Mouse (Mus musculus) forebrain, embryonic 16.5 days (tissue): ENCODE data around the gene Tmem212. TPM values are rescaled to one million over a fixed set of nuclear protein-coding genes. Genes with fewer than 3 reads are reported as not detected.

Experiments used
- ATAC-seq: fragments of 200-750 bp; cut with Nextera tagmentation; 2 replicates; pipeline ENCODE4 v1.8.0; 2017; ENCODE audit warnings: mild to moderate bottlenecking, moderate library complexity
- H3K27ac ChIP-seq: fragments of 300-500 bp; sonication (generic); 2 replicates; pipeline ENCODE4 v1.5.1; 2014; ENCODE audit warnings: low read length, control low read depth
- H3K27me3 ChIP-seq: fragments of 300-500 bp; sonication (generic); replicated peaks from 2 replicates; pipeline ENCODE4 v1.6.1; 2014; ENCODE audit warnings: low read length; ENCODE audit not compliant: control insufficient read depth, insufficient read depth
- H3K36me3 ChIP-seq: fragments of 300-500 bp; sonication (generic); 2 replicates; pipeline ENCODE4 v1.6.1; 2014; ENCODE audit not compliant: control insufficient read depth, insufficient read depth
- H3K4me1 ChIP-seq: fragments of 300-500 bp; sonication (generic); replicated peaks from 2 replicates; pipeline ENCODE4 v1.6.1; 2014; ENCODE audit warnings: low read length; ENCODE audit not compliant: control insufficient read depth, insufficient read depth
- H3K4me2 ChIP-seq: fragments of 300-500 bp; sonication (generic); 2 replicates; pipeline ENCODE4 v1.6.1; 2014; ENCODE audit warnings: mild to moderate bottlenecking, low read length, control low read depth
- H3K4me3 ChIP-seq: fragments of 300-500 bp; sonication (generic); replicated peaks from 2 replicates; pipeline ENCODE4 v1.5.1; 2014; ENCODE audit warnings: mild to moderate bottlenecking, low read length, control low read depth
- H3K9ac ChIP-seq: fragments of 300-500 bp; sonication (generic); replicated peaks from 2 replicates; pipeline ENCODE4 v1.6.1; 2014; ENCODE audit warnings: low read depth, low read length, control low read depth
- H3K9me3 ChIP-seq: fragments of 300-500 bp; sonication (generic); 2 replicates; pipeline ENCODE4 v1.6.1; 2016; ENCODE audit warnings: low read length; ENCODE audit not compliant: control insufficient read depth
- WGBS: fragments of 180-500 bp; shearing (Covaris S2); extraction: QIAGEN DNeasy Blood & Tissue Kit; methylation state at CpG from one replicate; pipeline ENCODE4 v1.1.7; 2014; 5-methylcytosine and 5-hydroxymethylcytosine counted together
- polyA plus RNA-seq: library from polyadenylated mRNA; unstranded; fragments of >200 nt; fragmentation: Nextera tagmentation; extraction: Ambion mirVana; gene quantifications from 2 replicates; pipeline ENCODE4 v1.2.1, GENCODE M21; 2015

Tmem212 gene
- polyA plus RNA-seq, 1 experiment from 2014 or later: not detected

DNA sequence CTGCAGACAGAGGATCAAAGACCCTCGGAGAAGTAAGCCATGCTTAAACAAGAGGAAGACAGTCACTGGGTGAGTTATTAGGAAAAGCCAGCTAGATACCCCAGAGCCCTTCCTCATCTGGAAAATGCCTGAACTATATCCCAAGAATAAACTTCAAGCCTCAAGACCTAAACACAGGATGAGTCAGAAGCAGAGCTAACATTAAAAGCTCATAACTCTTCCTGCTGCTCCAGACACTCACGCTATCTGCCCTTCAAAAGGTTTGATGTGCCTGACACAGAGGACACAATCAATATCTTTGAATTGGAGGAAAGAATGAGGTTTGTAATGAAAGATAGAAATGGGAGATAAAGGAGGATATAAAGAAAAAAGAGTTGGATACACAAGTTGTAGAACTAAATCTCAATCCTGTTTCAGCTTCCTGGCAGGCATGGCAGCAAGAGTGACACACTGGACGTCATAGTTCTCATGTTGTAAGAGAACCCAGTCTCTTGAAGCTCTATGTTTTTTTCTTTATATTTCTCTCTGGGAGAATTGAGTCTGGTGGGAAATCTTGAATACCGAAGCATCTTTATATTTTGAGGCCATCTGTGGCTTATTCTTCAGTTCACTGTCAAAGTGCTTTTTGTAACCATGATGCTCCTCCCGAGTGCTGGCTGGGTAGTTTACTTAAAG, 37.6 kb downstream of the Tmem212 start:
- Histone ChIP-seq H3K4me3 (no peak overlapping the region), H3K27me3 (peaks cover 8% of the 10 kb centered on the region), H3K27ac (no peak overlapping the region), H3K9ac (no peak overlapping the region), H3K9me3 (no peaks in the 10 kb centered on the region), H3K36me3 (no peaks in the 10 kb centered on the region), H3K4me2 (no peak overlapping the region), H3K4me1 (peaks cover 28% of the 10 kb centered on the region)
- WGBS: 54% methylated on average over 5 of the region's 5 CpGs
- no peak for ATAC-seq

DNA sequence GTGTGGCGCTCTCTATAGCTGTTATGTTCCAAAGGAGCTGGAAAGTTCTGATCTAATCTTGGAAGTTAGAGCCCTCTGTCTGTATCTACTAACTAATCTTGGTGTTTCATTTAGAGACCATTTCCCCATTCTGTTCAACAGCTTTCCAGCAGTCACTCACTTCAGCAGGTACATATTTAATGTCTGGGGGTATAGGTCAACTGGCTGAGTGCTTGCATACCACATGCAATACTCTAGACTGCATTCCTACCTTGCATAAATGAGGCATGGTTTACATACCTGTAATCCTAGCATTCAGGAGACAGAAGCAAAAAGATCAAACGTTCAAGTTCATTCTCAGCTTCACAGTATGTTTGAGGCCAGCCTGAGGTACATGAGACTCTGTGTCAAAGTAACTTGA, 39.9 kb downstream of the Tmem212 start:
- H3K4me1 ChIP-seq: peaks cover 10% of the 10 kb centered on the region
- ATAC-seq: no peak
- H3K9ac ChIP-seq: no peak overlapping the region
- H3K27ac ChIP-seq: no peak overlapping the region
- no peak overlapping the region for H3K4me3 ChIP-seq
- no peak overlapping the region for H3K4me2 ChIP-seq
- peaks cover 8% of the 10 kb centered on the region for H3K27me3 ChIP-seq
- no peaks in the 10 kb centered on the region for H3K9me3 ChIP-seq
- WGBS: 92% methylated on average over 2 of the region's 2 CpGs
- H3K36me3 ChIP-seq: no peaks in the 10 kb centered on the region

DNA sequence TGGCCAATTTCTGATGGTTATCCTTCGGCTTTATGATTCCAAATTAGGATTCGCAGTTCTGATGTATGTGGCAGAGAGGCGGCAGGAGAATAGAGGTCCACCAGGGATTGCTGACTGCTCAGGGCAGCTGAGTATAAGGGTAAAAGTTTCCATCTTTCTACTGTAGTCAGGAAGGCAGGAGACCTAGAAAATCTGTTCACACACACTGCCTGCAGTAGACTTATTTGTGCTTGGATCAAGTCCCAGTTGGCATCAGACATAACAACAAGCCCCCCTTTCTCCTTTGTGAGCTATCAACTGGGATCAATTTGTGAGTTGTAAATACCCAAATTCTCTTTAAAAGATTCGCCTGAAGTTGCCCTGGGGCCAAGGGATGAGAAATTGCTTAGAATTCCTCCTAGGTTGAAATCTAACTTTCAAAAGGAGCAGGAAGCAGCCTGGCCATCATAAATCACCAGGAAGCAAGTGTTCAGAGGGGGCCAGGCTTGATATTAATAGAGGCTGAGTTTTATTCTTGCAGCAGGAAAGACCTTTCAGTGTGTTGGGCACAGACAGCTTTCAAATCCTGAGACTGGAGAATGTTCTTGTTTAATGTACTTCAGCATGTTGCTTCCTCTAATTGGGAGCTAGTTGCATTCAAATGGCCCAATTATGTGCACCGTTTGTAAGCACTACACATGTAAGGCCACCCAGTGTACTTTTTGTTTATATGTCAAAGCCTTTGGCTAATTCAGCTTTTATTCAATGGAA, 41.6 kb downstream of the Tmem212 start:
- 51% methylated on average over 5 of the region's 5 CpGs for WGBS
- peak; percentile 84 for ATAC-seq
- no peaks in the 10 kb centered on the region for H3K9me3 ChIP-seq
- H3K27ac ChIP-seq: no peak overlapping the region; the same call in 1 of the 2 replicates
- H3K36me3 ChIP-seq: no peaks in the 10 kb centered on the region
- H3K4me3 ChIP-seq: no peak overlapping the region
- peaks cover 10% of the 10 kb centered on the region for H3K4me1 ChIP-seq
- H3K4me2 ChIP-seq: no peak overlapping the region
- H3K9ac ChIP-seq: no peak overlapping the region
- peaks cover 8% of the 10 kb centered on the region for H3K27me3 ChIP-seq

DNA sequence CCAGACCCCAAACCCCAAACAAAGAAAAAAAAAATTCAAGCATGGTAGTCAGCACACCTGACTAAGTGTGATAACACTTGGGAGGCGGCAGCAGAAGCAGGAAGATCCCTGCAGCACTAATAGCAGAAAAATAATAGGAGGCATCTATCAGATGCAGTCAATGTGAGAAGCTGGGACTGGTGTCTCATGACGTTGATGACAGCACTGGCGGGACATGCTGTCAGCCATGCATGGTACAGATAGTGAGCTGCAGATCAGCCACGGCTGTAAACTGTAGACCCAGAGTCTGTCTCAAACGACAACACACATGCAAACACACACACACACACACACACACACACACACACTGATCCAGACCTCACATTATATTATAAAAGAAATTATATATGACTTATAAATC, 52.9 kb downstream of the Tmem212 start:
- H3K4me2 ChIP-seq: no peak overlapping the region
- no peak overlapping the region for H3K27ac ChIP-seq
- no peak overlapping the region for H3K4me3 ChIP-seq
- no peak for ATAC-seq
- H3K27me3 ChIP-seq: no peaks in the 10 kb centered on the region
- no peak overlapping the region for H3K9ac ChIP-seq
- no peaks in the 10 kb centered on the region for H3K4me1 ChIP-seq
- WGBS: 87% methylated on average over 5 of the region's 5 CpGs
- H3K36me3 ChIP-seq: no peaks in the 10 kb centered on the region
- no peaks in the 10 kb centered on the region for H3K9me3 ChIP-seq

DNA sequence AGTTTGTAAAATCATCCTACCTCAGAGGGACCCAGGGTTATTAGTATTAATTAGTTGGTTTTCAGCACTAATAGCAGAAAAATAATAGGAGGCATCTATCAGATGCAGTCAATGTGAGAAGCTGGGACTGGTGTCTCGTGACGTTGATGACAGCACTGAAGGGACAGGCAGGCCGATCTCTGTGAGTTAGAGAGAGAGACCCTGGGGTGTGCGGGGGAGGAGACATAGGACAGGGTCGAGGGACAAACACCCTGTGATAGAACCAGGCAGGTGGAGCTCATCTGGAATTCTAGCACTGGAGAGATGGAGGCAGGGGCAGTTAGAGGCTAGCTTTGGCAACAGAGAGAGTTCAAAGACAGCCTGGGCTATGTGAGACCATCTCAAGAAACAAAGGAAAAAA, 53.3 kb downstream of the Tmem212 start:
- no peaks in the 10 kb centered on the region for H3K27me3 ChIP-seq
- no peaks in the 10 kb centered on the region for H3K36me3 ChIP-seq
- H3K27ac ChIP-seq: no peak overlapping the region
- H3K4me3 ChIP-seq: no peak overlapping the region
- H3K4me1 ChIP-seq: no peaks in the 10 kb centered on the region
- ATAC-seq: no peak
- no peak overlapping the region for H3K4me2 ChIP-seq
- no peak overlapping the region for H3K9ac ChIP-seq
- 72% methylated on average over 5 of the region's 5 CpGs for whole genome bisulfite sequencing
- H3K9me3 ChIP-seq: no peaks in the 10 kb centered on the region

DNA sequence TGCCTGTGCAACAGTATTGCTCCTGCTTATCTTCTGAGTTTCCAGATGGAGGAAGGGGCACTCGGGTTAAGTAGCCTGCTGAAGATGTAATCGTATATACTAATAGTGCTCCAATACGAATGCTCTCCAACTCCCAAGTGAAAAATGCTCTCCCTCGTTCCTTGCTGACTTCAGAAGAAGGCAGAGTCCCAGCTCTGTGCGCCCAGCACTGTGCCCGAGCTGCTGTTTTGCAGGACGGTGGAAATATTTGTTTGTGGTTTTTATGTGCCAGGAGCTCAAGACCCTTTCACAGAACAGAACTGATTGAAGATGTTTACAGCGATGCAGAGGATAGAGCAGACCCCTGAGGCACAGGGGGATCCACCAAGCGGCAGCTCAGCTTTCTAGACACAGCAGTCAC, 55.9 kb downstream of the Tmem212 start:
- no peaks in the 10 kb centered on the region for H3K27me3 ChIP-seq
- 82% methylated on average over 9 of the region's 9 CpGs for WGBS
- no peaks in the 10 kb centered on the region for H3K36me3 ChIP-seq
- H3K4me3 ChIP-seq: no peak overlapping the region
- no peak for ATAC-seq
- no peak overlapping the region for H3K27ac ChIP-seq
- no peak overlapping the region for H3K4me2 ChIP-seq
- H3K4me1 ChIP-seq: no peaks in the 10 kb centered on the region
- H3K9me3 ChIP-seq: no peaks in the 10 kb centered on the region
- H3K9ac ChIP-seq: no peak overlapping the region

DNA sequence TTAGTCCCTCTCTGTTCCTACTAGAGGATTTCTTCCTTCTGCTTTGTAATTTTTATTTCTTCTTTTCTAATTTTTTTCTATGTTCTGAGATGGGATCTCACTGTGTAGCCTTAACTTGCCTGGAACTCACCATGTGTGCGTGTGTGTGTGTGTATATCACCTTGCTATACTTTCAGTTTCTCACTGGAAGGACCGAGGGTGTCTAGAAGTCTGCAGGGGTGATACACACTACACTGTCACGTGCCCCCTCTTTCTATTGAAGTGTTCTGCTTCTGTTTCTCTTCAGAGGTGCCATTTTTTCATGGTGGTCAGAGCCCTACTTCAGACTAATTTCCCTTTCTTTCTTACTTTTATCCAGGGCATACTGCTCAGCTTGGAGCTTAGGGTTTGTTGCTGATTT, 56.4 kb downstream of the Tmem212 start:
- no peak for ATAC-seq

DNA sequence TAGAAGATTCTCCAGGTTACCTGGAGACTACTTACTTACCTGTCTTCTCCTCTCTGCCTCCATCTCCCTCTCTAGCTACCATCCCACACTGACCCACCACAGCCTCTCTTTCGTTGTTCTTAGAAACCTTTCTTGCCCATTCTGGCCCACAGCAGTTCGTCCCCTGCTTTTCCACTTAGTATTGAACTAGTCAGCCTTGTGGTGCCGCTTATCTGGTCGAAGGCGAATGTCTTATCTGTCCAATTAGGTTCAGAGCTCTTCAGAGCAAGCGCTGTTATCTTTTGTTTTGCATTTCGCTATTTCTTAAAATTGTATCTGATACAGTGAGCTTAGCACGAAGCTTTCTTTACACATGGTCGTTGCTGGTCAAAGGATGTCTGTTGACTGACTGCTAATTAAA, 56.9 kb downstream of the Tmem212 start:
- ATAC-seq: no peak
- no peaks in the 10 kb centered on the region for H3K36me3 ChIP-seq
- no peaks in the 10 kb centered on the region for H3K9me3 ChIP-seq
- no peak overlapping the region for H3K27ac ChIP-seq
- H3K4me1 ChIP-seq: no peaks in the 10 kb centered on the region
- no peak overlapping the region for H3K9ac ChIP-seq
- no peak overlapping the region for H3K4me3 ChIP-seq
- H3K4me2 ChIP-seq: no peak overlapping the region
- 86% methylated on average over 9 of the region's 9 CpGs for WGBS
- no peaks in the 10 kb centered on the region for H3K27me3 ChIP-seq

More for the DNA sequence above, 56.4 kb downstream of the Tmem212 start:
- WGBS: 86% methylated on average over 3 of the region's 3 CpGs
- H3K4me2 ChIP-seq: no peak overlapping the region
- H3K36me3 ChIP-seq: no peaks in the 10 kb centered on the region
- H3K9ac ChIP-seq: no peak overlapping the region
- H3K4me1 ChIP-seq: no peaks in the 10 kb centered on the region
- no peaks in the 10 kb centered on the region for H3K9me3 ChIP-seq
- no peak overlapping the region for H3K27ac ChIP-seq
- no peak overlapping the region for H3K4me3 ChIP-seq
- H3K27me3 ChIP-seq: no peaks in the 10 kb centered on the region

DNA sequence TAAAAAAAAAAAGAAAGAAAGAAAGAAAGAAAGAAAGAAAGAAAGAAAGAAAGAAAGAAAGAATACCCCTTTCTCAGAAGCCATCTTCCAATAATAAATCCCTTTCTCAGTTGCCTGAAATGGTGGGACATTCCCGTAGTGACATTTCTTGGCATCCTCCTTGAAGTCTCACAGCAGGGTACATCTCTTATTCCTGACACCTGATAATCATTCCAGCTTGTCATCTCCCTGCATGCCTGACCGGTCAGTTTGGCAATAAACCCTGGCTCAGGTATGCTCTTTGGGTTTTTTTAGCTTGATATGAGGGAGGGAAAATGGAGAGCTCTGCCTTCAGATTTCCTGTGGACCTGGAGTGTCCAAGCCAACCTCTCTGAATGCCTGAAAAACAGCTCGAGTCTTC, 59.9 kb downstream of the Tmem212 start:
- Histone ChIP-seq H3K4me3 (no peak overlapping the region), H3K36me3 (no peaks in the 10 kb centered on the region), H3K27ac (no peak overlapping the region), H3K9ac (no peak overlapping the region), H3K9me3 (no peaks in the 10 kb centered on the region), H3K4me2 (no peak overlapping the region), H3K27me3 (no peaks in the 10 kb centered on the region), H3K4me1 (no peaks in the 10 kb centered on the region)
- ATAC-seq: no peak
- 85% methylated on average over 3 of the region's 3 CpGs for WGBS
